Mouse (Mus musculus): ENCODE results near the gene Plekha5. TPM values are rescaled to one million over a fixed set of nuclear protein-coding genes. Genes with fewer than 3 reads are reported as not detected.
"Not testable (repeated sequence)": the region's sequence is repeated elsewhere in the genome, so short reads cannot be mapped to it uniquely, and the experiment has no call there.

Plekha5 gene
- polyA plus RNA-seq, 1 experiment: 2.1 TPM

DNA sequence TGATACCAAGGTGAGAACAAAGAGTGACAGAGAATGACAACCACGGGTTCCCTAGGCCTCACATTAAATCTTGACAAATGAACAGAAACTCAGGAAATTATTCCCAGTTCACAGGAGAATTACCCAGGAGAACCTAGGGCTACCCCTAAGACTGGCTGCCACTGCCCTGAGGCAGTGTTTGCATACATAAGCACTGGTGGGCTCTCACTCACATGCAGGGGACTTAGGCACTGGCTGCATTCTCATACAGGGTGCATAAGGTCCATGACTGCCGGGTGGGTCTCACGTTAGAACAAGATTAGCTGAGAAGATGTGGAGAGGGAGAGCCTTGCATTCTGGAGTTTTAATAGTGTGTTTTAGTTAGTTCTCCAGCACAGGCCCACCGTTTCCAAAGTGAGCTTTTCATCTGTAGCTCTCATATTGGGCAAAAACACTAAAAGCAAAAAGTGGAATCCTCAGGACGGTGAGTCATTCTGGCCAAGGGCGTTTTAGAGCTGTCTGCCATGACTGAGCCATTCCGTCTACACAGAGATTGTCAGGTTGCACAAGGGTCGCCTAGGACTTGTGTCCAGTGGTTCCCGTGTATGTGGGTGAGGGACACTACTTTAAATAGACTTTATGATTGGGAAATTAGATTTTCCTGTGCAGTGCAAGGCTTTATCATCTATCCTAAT is 138.2 kb downstream of the Plekha5 start:
- TF ChIP-seq POLR2A (IDR thresholded peaks at IDR 0.05; ENCODE audit: borderline replicate concordance, low read depth, low read length) (no peak), CTCF (IDR thresholded peaks at IDR 0.05; ENCODE audit: low read depth, low read length) (no peak)
- Histone ChIP-seq H3K4me3 (ENCODE audit: insufficient read depth, low read length) (no peak overlapping the region), H3K4me1 (ENCODE audit: control insufficient read depth, insufficient read depth, low read length) (peaks cover 14% of the 10 kb centered on the region), H3K27ac (ENCODE audit: insufficient read depth, low read depth, low read length) (no peak overlapping the region)

DNA sequence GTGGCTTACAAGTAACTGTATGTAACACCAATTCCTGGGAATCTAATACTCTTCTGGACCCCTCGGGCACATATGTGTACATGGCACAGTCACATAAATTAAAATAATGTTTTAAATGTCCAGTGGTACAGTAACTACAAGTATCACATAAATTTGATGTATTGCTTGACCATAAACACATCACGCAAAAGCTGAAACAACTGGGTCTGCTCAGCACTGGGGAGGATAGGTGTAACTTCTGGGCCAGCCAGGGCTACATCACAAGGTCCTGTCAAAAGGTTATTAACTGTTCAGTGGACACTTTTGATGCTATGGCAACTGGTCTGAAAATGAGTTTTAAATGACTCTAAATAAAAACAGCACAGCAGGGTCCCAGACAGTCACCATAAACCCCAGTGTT is 143.3 kb downstream of the Plekha5 start:
- H3K27ac ChIP-seq (ENCODE audit: insufficient read depth, low read depth, low read length): no peak overlapping the region
- TF ChIP-seq POLR2A (IDR thresholded peaks at IDR 0.05; ENCODE audit: borderline replicate concordance, low read depth, low read length): no peak
- no peak for TF ChIP-seq CTCF (IDR thresholded peaks at IDR 0.05; ENCODE audit: low read depth, low read length)
- no peak overlapping the region for H3K4me3 ChIP-seq (ENCODE audit: insufficient read depth, low read length)
- H3K4me1 ChIP-seq (ENCODE audit: control insufficient read depth, insufficient read depth, low read length): peaks cover 3% of the 10 kb centered on the region; the same call in 1 of the 2 replicates

DNA sequence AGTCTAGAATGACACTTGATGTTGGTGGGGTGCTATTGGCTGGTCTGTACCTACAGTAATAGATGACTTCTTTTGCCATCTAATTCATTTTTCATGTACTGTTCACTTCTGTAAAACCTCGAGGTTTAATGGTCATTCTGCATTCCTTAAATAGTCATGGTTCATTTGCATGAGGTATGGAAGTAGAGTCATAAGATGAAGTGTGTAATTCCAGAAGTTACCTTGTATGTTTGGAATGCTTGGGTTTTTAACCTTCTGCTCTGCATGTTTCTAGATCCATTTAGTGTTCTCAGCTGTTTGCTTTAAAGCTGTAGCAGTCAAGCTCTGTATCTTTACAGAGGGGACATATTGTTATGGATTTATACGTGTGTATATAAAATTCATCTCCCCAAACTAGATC is 144.0 kb downstream of the Plekha5 start:
- no peak overlapping the region for H3K27ac ChIP-seq (ENCODE audit: insufficient read depth, low read depth, low read length)
- no peak for TF ChIP-seq CTCF (IDR thresholded peaks at IDR 0.05; ENCODE audit: low read depth, low read length)
- no peak for TF ChIP-seq POLR2A (IDR thresholded peaks at IDR 0.05; ENCODE audit: borderline replicate concordance, low read depth, low read length)

GRCm38 (mm10) chr6:140570152-140570551 is 146.3 kb downstream of the Plekha5 start:
- Histone ChIP-seq H3K27ac (ENCODE audit: insufficient read depth, low read depth, low read length) (no peak overlapping the region), H3K4me3 (ENCODE audit: insufficient read depth, low read length) (no peak overlapping the region), H3K4me1 (ENCODE audit: control insufficient read depth, insufficient read depth, low read length) (peaks cover 3% of the 10 kb centered on the region; the same call in 1 of the 2 replicates)
- TF ChIP-seq POLR2A (IDR thresholded peaks at IDR 0.05; ENCODE audit: borderline replicate concordance, low read depth, low read length) (no peak), CTCF (IDR thresholded peaks at IDR 0.05; ENCODE audit: low read depth, low read length) (no peak)

More for the DNA sequence above, 144.0 kb downstream of the Plekha5 start:
- peaks cover 3% of the 10 kb centered on the region; the same call in 1 of the 2 replicates for H3K4me1 ChIP-seq (ENCODE audit: control insufficient read depth, insufficient read depth, low read length)
- H3K4me3 ChIP-seq (ENCODE audit: insufficient read depth, low read length): no peak overlapping the region

DNA sequence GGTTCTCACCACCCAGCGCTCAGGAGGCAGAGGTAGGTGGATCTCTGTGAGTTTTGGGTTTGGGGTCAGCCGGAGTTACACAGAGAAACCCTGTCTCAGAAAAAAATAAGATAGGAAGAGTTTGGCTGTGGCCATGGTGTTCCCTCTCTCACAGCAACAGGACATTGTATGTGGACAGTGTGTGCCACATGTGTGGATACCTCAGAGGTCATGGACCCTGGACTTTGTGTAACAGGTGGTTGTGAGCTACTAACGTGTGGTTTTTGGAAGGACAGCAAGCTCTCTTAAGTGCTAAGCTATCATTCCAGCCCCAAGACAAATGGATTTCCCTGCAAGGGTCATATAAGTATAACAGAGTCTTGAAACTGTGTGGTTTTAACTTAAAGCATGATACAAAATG is 151.1 kb downstream of the Plekha5 start:
- no peak for TF ChIP-seq POLR2A (IDR thresholded peaks at IDR 0.05; ENCODE audit: borderline replicate concordance, low read depth, low read length)
- 0 out of 2 replicates have a peak, but pooled peaks cover under 1% of the 10 kb centered on the region for H3K4me1 ChIP-seq (ENCODE audit: control insufficient read depth, insufficient read depth, low read length)
- no peak overlapping the region for H3K4me3 ChIP-seq (ENCODE audit: insufficient read depth, low read length)
- H3K27ac ChIP-seq (ENCODE audit: insufficient read depth, low read depth, low read length): no peak overlapping the region

DNA sequence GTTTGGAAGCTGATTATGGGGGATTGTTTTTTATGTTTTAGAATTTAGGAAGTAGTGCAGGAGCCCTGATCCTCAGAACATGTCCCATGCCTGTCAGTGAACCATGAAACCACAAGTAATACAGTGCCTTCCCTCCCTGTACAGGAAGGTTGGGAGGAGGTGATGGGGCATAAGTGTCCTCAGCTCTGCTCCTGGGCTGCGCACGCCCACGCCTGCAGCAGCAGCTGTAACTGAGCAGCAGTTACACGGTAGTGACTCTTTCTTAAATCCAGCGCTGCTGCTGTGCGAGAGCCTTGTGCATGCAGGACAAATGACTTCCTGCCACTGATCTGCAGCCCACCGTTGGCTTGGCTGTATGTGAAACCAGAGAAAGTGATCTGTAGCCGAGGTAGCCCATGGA is 152.3 kb downstream of the Plekha5 start:
- H3K4me3 ChIP-seq (ENCODE audit: insufficient read depth, low read length): no peak overlapping the region
- H3K27ac ChIP-seq (ENCODE audit: insufficient read depth, low read depth, low read length): no peak overlapping the region
- H3K4me1 ChIP-seq (ENCODE audit: control insufficient read depth, insufficient read depth, low read length): peaks cover 4% of the 10 kb centered on the region; the same call in 1 of the 2 replicates
- TF ChIP-seq POLR2A (IDR thresholded peaks at IDR 0.05; ENCODE audit: borderline replicate concordance, low read depth, low read length): no peak
- no peak for TF ChIP-seq CTCF (IDR thresholded peaks at IDR 0.05; ENCODE audit: low read depth, low read length)

DNA sequence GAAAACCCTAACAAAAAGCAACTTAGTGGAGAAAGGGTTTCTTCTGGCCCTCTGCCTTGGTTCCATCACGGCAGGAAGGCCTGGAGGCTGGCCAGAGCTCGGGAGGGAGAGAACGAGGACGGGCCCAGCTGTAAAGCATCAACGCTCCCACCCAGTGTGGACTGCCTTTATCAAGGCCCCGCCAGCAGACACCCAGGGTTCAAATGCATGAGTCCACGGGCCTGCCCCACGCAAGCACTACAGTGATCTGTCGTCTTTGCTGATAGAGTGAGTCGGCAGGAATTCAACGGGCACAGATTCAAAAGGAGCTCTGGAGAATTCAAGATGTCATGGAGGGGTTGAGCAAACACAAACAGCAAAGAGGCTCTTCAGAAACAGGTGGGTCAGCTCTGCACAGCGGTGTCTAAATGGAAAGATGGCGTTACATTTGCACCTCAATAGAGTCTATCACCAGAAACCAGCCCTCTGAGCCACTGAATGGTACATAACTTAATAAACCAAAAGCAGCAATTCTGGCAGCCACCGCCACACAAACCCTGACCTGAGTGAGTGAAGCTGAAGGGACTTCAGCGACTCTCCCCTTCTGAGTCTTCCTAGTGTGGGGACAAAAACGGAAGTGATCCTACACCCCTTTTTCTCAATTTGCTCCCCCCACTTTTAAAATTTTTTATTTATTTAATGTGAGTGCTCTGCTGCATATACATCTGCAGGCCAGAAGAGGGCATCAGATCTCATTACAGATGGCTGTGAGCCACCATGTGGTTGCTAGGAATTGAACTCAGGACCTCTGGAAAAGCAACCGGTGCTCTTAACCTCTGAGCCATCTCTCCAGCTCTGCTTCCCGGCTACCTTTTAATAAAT is 153.3 kb downstream of the Plekha5 start:
- H3K4me1 ChIP-seq (ENCODE audit: control insufficient read depth, insufficient read depth, low read length): peaks cover 4% of the 10 kb centered on the region; the same call in 1 of the 2 replicates
- no peak overlapping the region for H3K4me3 ChIP-seq (ENCODE audit: insufficient read depth, low read length)
- TF ChIP-seq CTCF (IDR thresholded peaks at IDR 0.05; ENCODE audit: low read depth, low read length) (no peak), POLR2A (IDR thresholded peaks at IDR 0.05; ENCODE audit: borderline replicate concordance, low read depth, low read length) (no peak)
- no peak overlapping the region for H3K27ac ChIP-seq (ENCODE audit: insufficient read depth, low read depth, low read length)

- no peak for TF ChIP-seq CTCF (IDR thresholded peaks at IDR 0.05; ENCODE audit: low read depth, low read length)
- no peak for TF ChIP-seq POLR2A (IDR thresholded peaks at IDR 0.05; ENCODE audit: borderline replicate concordance, low read depth, low read length)
- Histone ChIP-seq H3K4me1 (ENCODE audit: control insufficient read depth, insufficient read depth, low read length) (peaks cover 4% of the 10 kb centered on the region; the same call in 1 of the 2 replicates), H3K4me3 (ENCODE audit: insufficient read depth, low read length) (no peak overlapping the region), H3K27ac (ENCODE audit: insufficient read depth, low read depth, low read length) (no peak overlapping the region)
Measured at GRCm38 (mm10) chr6:140577822-140578170, 153.9 kb downstream of the Plekha5 start.

DNA sequence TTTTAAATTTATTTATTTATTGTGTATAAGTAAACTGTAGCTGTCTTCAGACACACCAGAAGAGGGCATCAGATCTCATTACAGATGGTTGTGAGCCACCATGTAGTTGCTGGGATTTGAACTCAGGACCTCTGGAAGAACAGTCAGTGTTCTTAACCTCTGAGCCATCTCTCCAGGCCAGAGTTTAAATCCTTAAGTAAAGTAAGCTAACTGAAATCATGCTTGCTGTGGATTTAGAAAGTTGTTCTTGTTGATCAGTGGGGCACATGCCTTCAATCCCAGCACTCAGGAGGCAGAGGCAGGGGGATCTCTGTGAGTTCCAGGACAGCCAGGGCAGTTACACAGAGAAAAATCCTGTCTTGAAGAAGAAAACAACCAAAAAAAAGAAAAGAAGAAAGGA is 155.1 kb downstream of the Plekha5 start:
- not testable (repeated sequence) for H3K27ac ChIP-seq (ENCODE audit: insufficient read depth, low read depth, low read length); H3K4me3 ChIP-seq (ENCODE audit: insufficient read depth, low read length); H3K4me1 ChIP-seq (ENCODE audit: control insufficient read depth, insufficient read depth, low read length)

DNA sequence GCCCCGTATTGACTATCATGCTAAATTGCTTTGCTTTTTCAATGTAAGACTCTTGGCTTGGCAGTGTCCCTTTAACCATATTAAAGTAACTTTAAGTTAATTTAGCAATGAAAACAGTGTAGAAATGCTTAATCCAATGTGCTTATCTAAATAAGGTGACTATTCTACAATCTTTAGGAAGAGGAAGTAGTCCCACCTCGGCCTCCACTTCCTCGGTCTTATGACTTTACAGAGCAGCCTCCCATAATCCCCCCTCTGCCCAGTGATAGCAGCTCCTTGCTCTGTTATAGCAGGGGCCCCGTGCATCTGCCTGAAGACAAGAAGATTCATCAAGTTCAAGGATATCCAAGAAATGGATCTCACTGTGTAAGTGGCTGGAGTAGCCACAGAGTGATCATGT is 156.3 kb downstream of the Plekha5 start:
- H3K4me1 ChIP-seq (ENCODE audit: control insufficient read depth, insufficient read depth, low read length): peaks cover 4% of the 10 kb centered on the region; the same call in 1 of the 2 replicates
- no peak overlapping the region for H3K4me3 ChIP-seq (ENCODE audit: insufficient read depth, low read length)
- no peak overlapping the region for H3K27ac ChIP-seq (ENCODE audit: insufficient read depth, low read depth, low read length)
- no peak for TF ChIP-seq POLR2A (IDR thresholded peaks at IDR 0.05; ENCODE audit: borderline replicate concordance, low read depth, low read length)
- no peak for TF ChIP-seq CTCF (IDR thresholded peaks at IDR 0.05; ENCODE audit: low read depth, low read length)

All from bone marrow macrophage, adult 2 months (primary cell).